Mouse (Mus musculus) neural tube, embryonic 12.5 days (tissue): ENCODE measurements around the gene Aaed1. TPM values are rescaled to one million over a fixed set of nuclear protein-coding genes. Genes with fewer than 3 reads are reported as not detected.
A peak's percentile ranks its signal among the peaks of the same experiment; 100 is the strongest.

ENCODE experiments used
- ATAC-seq: fragments of 200-750 bp; cut with Nextera tagmentation; 2 replicates; pipeline ENCODE4 v1.8.0; 2017; ENCODE audit warnings: low read depth, mild to moderate bottlenecking, moderate TSS enrichment, moderate library complexity; ENCODE audit not compliant: low FRiP score
- H3K27ac ChIP-seq: fragments of 300-500 bp; sonication (generic); 2 replicates; pipeline ENCODE4 v1.5.1; 2016
- H3K27me3 ChIP-seq: fragments of 300-500 bp; sonication (generic); replicated peaks from 2 replicates; pipeline ENCODE4 v1.6.1; 2016; ENCODE audit warnings: mild to moderate bottlenecking
- H3K36me3 ChIP-seq: fragments of 300-500 bp; sonication (generic); 2 replicates; pipeline ENCODE4 v1.6.1; 2016; ENCODE audit warnings: mild to moderate bottlenecking
- H3K4me1 ChIP-seq: fragments of 300-500 bp; sonication (generic); 2 replicates; pipeline ENCODE4 v1.6.1; 2016
- H3K4me2 ChIP-seq: fragments of 300-500 bp; sonication (generic); replicated peaks from 2 replicates; pipeline ENCODE4 v1.6.1; 2016; ENCODE audit warnings: mild to moderate bottlenecking
- H3K4me3 ChIP-seq: fragments of 300-500 bp; sonication (generic); 2 replicates; pipeline ENCODE4 v1.5.1; 2016
- H3K9ac ChIP-seq: fragments of 300-500 bp; sonication (generic); 2 replicates; pipeline ENCODE4 v1.6.1; 2016; ENCODE audit warnings: mild to moderate bottlenecking
- H3K9me3 ChIP-seq: fragments of 300-500 bp; sonication (generic); 2 replicates; pipeline ENCODE4 v1.6.1; 2016; ENCODE audit warnings: mild to moderate bottlenecking
- WGBS: fragments of 180-500 bp; shearing (Covaris S2); methylation state at CpG from one replicate; pipeline ENCODE4 v1.1.7; 2016; 5-methylcytosine and 5-hydroxymethylcytosine counted together
- polyA plus RNA-seq: library from polyadenylated mRNA; unstranded; fragments of >200 nt; fragmentation: Nextera tagmentation; extraction: Ambion mirVana; gene quantifications from 2 replicates; pipeline ENCODE4 v1.2.1, GENCODE M21; 2016

Gene Aaed1
- polyA plus RNA-seq: 23.6 and 24.6 TPM in 2 replicates

- H3K9me3 ChIP-seq: no peaks in the 10 kb centered on the region
- H3K27ac ChIP-seq: peak within 1 kb of the TSS; percentile 68
- H3K4me2 ChIP-seq: peak within 1 kb of the TSS; percentile 64
- peak; percentile 90 for ATAC-seq
- H3K4me1 ChIP-seq: no peaks in the 10 kb centered on the region
- 0 out of 2 replicates have a peak, but pooled peaks cover 3% of the 10 kb centered on the region for H3K36me3 ChIP-seq
- no peaks in the 10 kb centered on the region for H3K27me3 ChIP-seq
- H3K9ac ChIP-seq: peak within 1 kb of the TSS; percentile 64
- H3K4me3 ChIP-seq: peak within 1 kb of the TSS; percentile 67
- under 1% methylated on average over 74 of the region's 74 CpGs for WGBS
These were observed at the start of gene Aaed1 for GRCm38 (mm10) chr13:64312024-64312915. Gene Aaed1, minus strand, starts transcription at chr13:64312710.

- ATAC-seq: no peak
- no peaks in the 10 kb centered on the region for H3K9me3 ChIP-seq
- H3K27ac ChIP-seq: no peak overlapping the region
- H3K27me3 ChIP-seq: no peaks in the 10 kb centered on the region
- 90% methylated on average over 6 of the region's 6 CpGs for WGBS
- H3K4me3 ChIP-seq: no peak overlapping the region
- no peaks in the 10 kb centered on the region for H3K4me1 ChIP-seq
- no peak overlapping the region for H3K9ac ChIP-seq
- peaks cover 38% of the 10 kb centered on the region for H3K36me3 ChIP-seq
- H3K4me2 ChIP-seq: no peak overlapping the region
These were observed 49.6 kb upstream of the Aaed1 start for GRCm38 (mm10) chr13:64362139-64362538.

GRCm38 (mm10) chr13:64361020-64361419 is 48.5 kb upstream of the Aaed1 start:
- Histone ChIP-seq H3K4me1 (no peaks in the 10 kb centered on the region), H3K4me2 (no peak overlapping the region), H3K4me3 (no peak overlapping the region), H3K9ac (no peak overlapping the region), H3K27ac (no peak overlapping the region), H3K27me3 (no peaks in the 10 kb centered on the region), H3K36me3 (peaks cover 27% of the 10 kb centered on the region), H3K9me3 (no peaks in the 10 kb centered on the region)
- ATAC-seq: no peak
- WGBS: 93% methylated on average over 3 of the region's 3 CpGs

- H3K4me2 ChIP-seq: no peak overlapping the region
- ATAC-seq: no peak
- no peak overlapping the region for H3K27ac ChIP-seq
- H3K27me3 ChIP-seq: no peaks in the 10 kb centered on the region
- 89% methylated on average over 3 of the region's 3 CpGs for WGBS
- no peak overlapping the region for H3K4me3 ChIP-seq
- H3K4me1 ChIP-seq: no peaks in the 10 kb centered on the region
- H3K36me3 ChIP-seq: peaks cover 17% of the 10 kb centered on the region
- no peaks in the 10 kb centered on the region for H3K9me3 ChIP-seq
- no peak overlapping the region for H3K9ac ChIP-seq
These were observed 47.2 kb upstream of the Aaed1 start for GRCm38 (mm10) chr13:64359702-64360101.

- Histone ChIP-seq H3K4me2 (no peak overlapping the region), H3K9ac (no peak overlapping the region), H3K9me3 (no peaks in the 10 kb centered on the region), H3K36me3 (peaks cover 6% of the 10 kb centered on the region; the same call in 1 of the 2 replicates), H3K27ac (no peak overlapping the region), H3K27me3 (no peaks in the 10 kb centered on the region), H3K4me1 (no peaks in the 10 kb centered on the region), H3K4me3 (no peak overlapping the region)
- ATAC-seq: no peak
- WGBS: 87% methylated on average over 1 of the region's 1 CpGs
These were observed 46.0 kb upstream of the Aaed1 start for GRCm38 (mm10) chr13:64358476-64358875.

GRCm38 (mm10) chr13:64357389-64357788 is 44.9 kb upstream of the Aaed1 start:
- WGBS: 73% methylated on average over 5 of the region's 5 CpGs
- H3K4me1 ChIP-seq: no peaks in the 10 kb centered on the region

GRCm38 (mm10) chr13:64349474-64349873 is 37.0 kb upstream of the Aaed1 start:
- WGBS: 85% methylated on average over 2 of the region's 2 CpGs
- Histone ChIP-seq H3K4me3 (no peak overlapping the region), H3K27me3 (no peaks in the 10 kb centered on the region), H3K9me3 (no peaks in the 10 kb centered on the region), H3K4me1 (no peaks in the 10 kb centered on the region), H3K9ac (no peak overlapping the region), H3K27ac (no peak overlapping the region), H3K4me2 (no peak overlapping the region), H3K36me3 (no peaks in the 10 kb centered on the region)
- ATAC-seq: no peak

More at GRCm38 (mm10) chr13:64357389-64357788, 44.9 kb upstream of the Aaed1 start:
- H3K36me3 ChIP-seq: 0 out of 2 replicates have a peak, but pooled peaks cover under 1% of the 10 kb centered on the region
- no peak for ATAC-seq
- H3K27ac ChIP-seq: no peak overlapping the region
- no peak overlapping the region for H3K4me3 ChIP-seq
- H3K9ac ChIP-seq: no peak overlapping the region
- H3K27me3 ChIP-seq: no peaks in the 10 kb centered on the region
- H3K9me3 ChIP-seq: no peaks in the 10 kb centered on the region
- H3K4me2 ChIP-seq: no peak overlapping the region

- Histone ChIP-seq H3K27me3 (no peaks in the 10 kb centered on the region), H3K9ac (0 out of 2 replicates have a peak overlapping the region, but pooled peaks have one; percentile 18), H3K36me3 (no peaks in the 10 kb centered on the region), H3K27ac (no peak overlapping the region), H3K4me2 (peak overlapping the region; percentile 66), H3K4me1 (no peaks in the 10 kb centered on the region; the same call in 1 of the 2 replicates), H3K4me3 (peak overlapping the region; percentile 34), H3K9me3 (no peaks in the 10 kb centered on the region)
- peak; percentile 78 for ATAC-seq
- 4% methylated on average over 9 of the region's 9 CpGs for WGBS
These were observed 31.6 kb upstream of the Aaed1 start for GRCm38 (mm10) chr13:64344082-64344501.

GRCm38 (mm10) chr13:64343598-64343997 is 31.1 kb upstream of the Aaed1 start:
- Histone ChIP-seq H3K9me3 (no peaks in the 10 kb centered on the region), H3K27me3 (no peaks in the 10 kb centered on the region), H3K27ac (no peak overlapping the region), H3K9ac (0 out of 2 replicates have a peak overlapping the region, but pooled peaks have one; percentile 18), H3K4me1 (no peaks in the 10 kb centered on the region; the same call in 1 of the 2 replicates), H3K4me3 (peak overlapping the region; percentile 34), H3K4me2 (peak overlapping the region; percentile 66), H3K36me3 (no peaks in the 10 kb centered on the region)
- no peak for ATAC-seq
- 24% methylated on average over 10 of the region's 10 CpGs for WGBS

GRCm38 (mm10) chr13:64335546-64336132 is 23.1 kb upstream of the Aaed1 start:
- Histone ChIP-seq H3K4me2 (no peak overlapping the region), H3K9ac (no peak overlapping the region), H3K4me1 (no peaks in the 10 kb centered on the region), H3K27me3 (no peaks in the 10 kb centered on the region), H3K36me3 (no peaks in the 10 kb centered on the region), H3K4me3 (no peak overlapping the region), H3K27ac (no peak overlapping the region), H3K9me3 (no peaks in the 10 kb centered on the region)
- no peak for ATAC-seq
- 51% methylated on average over 4 of the region's 4 CpGs for WGBS

- Histone ChIP-seq H3K4me1 (no peaks in the 10 kb centered on the region), H3K36me3 (no peaks in the 10 kb centered on the region), H3K4me3 (no peak overlapping the region), H3K9me3 (no peaks in the 10 kb centered on the region), H3K4me2 (no peak overlapping the region), H3K27ac (no peak overlapping the region), H3K9ac (no peak overlapping the region), H3K27me3 (no peaks in the 10 kb centered on the region)
- WGBS: 91% methylated on average over 3 of the region's 3 CpGs
- ATAC-seq: no peak
These were observed 20.6 kb upstream of the Aaed1 start for GRCm38 (mm10) chr13:64333102-64333501.

- Histone ChIP-seq H3K27ac (no peak overlapping the region), H3K9me3 (no peaks in the 10 kb centered on the region), H3K9ac (no peak overlapping the region), H3K4me3 (no peak overlapping the region), H3K27me3 (no peaks in the 10 kb centered on the region), H3K4me1 (no peaks in the 10 kb centered on the region), H3K4me2 (no peak overlapping the region), H3K36me3 (no peaks in the 10 kb centered on the region)
- ATAC-seq: no peak
- 88% methylated on average over 6 of the region's 6 CpGs for WGBS
These were observed 19.8 kb upstream of the Aaed1 start for GRCm38 (mm10) chr13:64332321-64332720.
